Mouse (Mus musculus) neutrophil, adult 83 days (primary cell): ENCODE measurements around the gene 4930555G01Rik. TPM values are rescaled to one million over a fixed set of nuclear protein-coding genes. Genes with fewer than 3 reads are reported as not detected.

Experiments
- total RNA-seq, 2 experiments: library from RNA; stranded (reverse); gene quantifications; one replicate each; pipeline ENCODE4 v1.2.4; 2023

4930555G01Rik gene
- not detected for total RNA-seq

GRCm38 (mm10) chr14:5050329-5050728, at the start of gene 4930555G01Rik:
4930555G01Rik (plus strand) TSS chr14:5050629.

GRCm38 (mm10) chr14:5015591-5015990, 34.8 kb upstream of the 4930555G01Rik start, which contains the start of gene Gm3298:
Gm3298 (plus strand) TSS chr14:5015891.

GRCm38 (mm10) chr14:5070611-5071490, 20.4 kb downstream of the 4930555G01Rik start, which contains the start of gene Gm8281:
Gm8281 (plus strand) TSS chr14:5071040.

Other genes starting within 250 kb of the 4930555G01Rik start
- not detected for gene Gm3269, start 212.5 kb upstream of the 4930555G01Rik start, total RNA-seq
- gene Gm3264, start 195.1 kb upstream of the 4930555G01Rik start, total RNA-seq: not detected
- gene Gm3278, start 158.2 kb upstream of the 4930555G01Rik start, total RNA-seq: not detected
- not detected for gene Gm8297, start 66.7 kb upstream of the 4930555G01Rik start, total RNA-seq
- gene Gm3298, start 34.7 kb upstream of the 4930555G01Rik start, total RNA-seq: not detected
- gene Gm8281, start 20.4 kb downstream of the 4930555G01Rik start, total RNA-seq: not detected
- gene Gm8279, start 80.9 kb downstream of the 4930555G01Rik start, total RNA-seq: not detected
- gene Gm3317, start 113.9 kb downstream of the 4930555G01Rik start, total RNA-seq: not detected
- not detected for gene Gm8271, start 135.2 kb downstream of the 4930555G01Rik start, total RNA-seq
- not detected for gene Gm3526, start 210.0 kb downstream of the 4930555G01Rik start, total RNA-seq